Mouse (Mus musculus) forebrain, embryonic 14.5 days (tissue): Measurements from ENCODE around the gene Atp13a3. TPM values are rescaled to one million over a fixed set of nuclear protein-coding genes. Genes with fewer than 3 reads are reported as not detected.
"Not testable (repeated sequence)": the region's sequence is repeated elsewhere in the genome, so short reads cannot be mapped to it uniquely, and the experiment has no call there.

ENCODE experiments used
- ATAC-seq: fragments of 200-750 bp; cut with Nextera tagmentation; 2 replicates; pipeline ENCODE4 v1.8.0; 2017; ENCODE audit warnings: mild to moderate bottlenecking, moderate library complexity
- DNase-seq: peaks from one replicate; pipeline ENCODE4 v3.0.0-alpha.2; 2015; ENCODE audit warnings: low spot score
- H3K27ac ChIP-seq: fragments of 300-500 bp; sonication (generic); 2 replicates; pipeline ENCODE4 v1.5.1; 2014; ENCODE audit warnings: low read depth, mild to moderate bottlenecking, control low read depth, low read length, moderate library complexity
- H3K27me3 ChIP-seq: fragments of 300-500 bp; sonication (generic); replicated peaks from 2 replicates; pipeline ENCODE4 v1.6.1; 2014; ENCODE audit warnings: low read length, control low read depth, mixed read lengths; ENCODE audit not compliant: control insufficient read depth, insufficient read depth
- H3K36me3 ChIP-seq: fragments of 300-500 bp; sonication (generic); 2 replicates; pipeline ENCODE4 v1.6.1; 2014; ENCODE audit warnings: low read length, control low read depth; ENCODE audit not compliant: control insufficient read depth, insufficient read depth
- H3K4me1 ChIP-seq: fragments of 300-500 bp; sonication (generic); 2 replicates; pipeline ENCODE4 v1.6.1; 2014; ENCODE audit warnings: antibody characterized with exemption, low read length, control low read depth; ENCODE audit not compliant: control insufficient read depth, insufficient read depth
- H3K4me2 ChIP-seq: fragments of 300-500 bp; sonication (generic); 2 replicates; pipeline ENCODE4 v1.6.1; 2014; ENCODE audit warnings: mild to moderate bottlenecking, control low read depth, low read length
- H3K4me3 ChIP-seq: fragments of 300-500 bp; sonication (generic); 2 replicates; pipeline ENCODE4 v1.5.1; 2014; ENCODE audit warnings: low read depth, low read length, control low read depth
- H3K9ac ChIP-seq: fragments of 300-500 bp; sonication (generic); 2 replicates; pipeline ENCODE4 v1.6.1; 2014; ENCODE audit warnings: mild to moderate bottlenecking, low read length, control low read depth, moderate library complexity
- H3K9me3 ChIP-seq: fragments of 300-500 bp; sonication (generic); replicated peaks from 2 replicates; pipeline ENCODE4 v1.6.1; 2016; ENCODE audit warnings: low read length, control low read depth, mixed read lengths; ENCODE audit not compliant: control insufficient read depth
- WGBS: fragments of 180-500 bp; shearing (Covaris S2); extraction: QIAGEN DNeasy Blood & Tissue Kit; methylation state at CpG from one replicate; pipeline ENCODE4 v1.1.7; 2014; 5-methylcytosine and 5-hydroxymethylcytosine counted together
- polyA plus RNA-seq: library from polyadenylated mRNA; unstranded; fragments of >200 nt; fragmentation: Nextera tagmentation; extraction: Ambion mirVana; gene quantifications from 2 replicates; pipeline ENCODE4 v1.2.1, GENCODE M21; 2014

Gene Atp13a3
- polyA plus RNA-seq = 7.3 and 7.4 TPM in 2 replicates

DNA sequence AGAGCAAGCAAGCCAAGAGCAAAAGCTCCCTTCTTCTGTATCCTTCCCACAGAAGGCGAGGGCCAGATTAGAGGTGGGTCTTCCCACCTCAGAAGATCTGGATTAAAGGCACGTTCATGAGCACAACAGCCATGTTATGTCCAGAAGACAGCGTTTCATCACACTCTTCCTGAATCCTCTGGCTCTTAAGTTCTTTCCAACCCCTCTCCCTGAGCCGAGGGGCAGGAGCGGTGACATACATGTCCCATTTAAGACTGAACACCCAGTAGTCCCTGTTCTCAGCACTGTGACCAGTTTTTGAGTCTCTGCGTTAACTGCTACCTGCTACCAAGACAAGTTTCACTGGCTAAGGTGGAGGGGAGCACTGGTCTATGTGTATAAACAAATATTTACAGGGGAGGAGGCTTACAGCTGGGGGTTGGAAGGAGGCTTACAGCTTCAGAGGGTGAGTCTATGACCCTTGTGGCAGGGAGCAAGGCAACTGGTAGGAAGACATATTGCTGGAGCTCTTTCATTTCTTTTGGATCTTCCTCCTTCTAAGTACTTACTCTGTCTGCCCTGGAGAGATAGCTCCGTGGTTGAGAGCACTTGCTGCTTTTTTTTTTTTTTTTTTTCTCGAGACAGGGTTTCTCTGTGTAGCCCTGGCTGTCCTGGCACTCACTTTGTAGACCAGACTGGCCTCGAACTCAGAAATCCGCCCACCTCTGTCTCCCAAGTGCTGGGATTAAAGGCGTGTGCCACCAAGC lies at the start of gene Atp13a3:
Gene Atp13a3 (minus strand): TSS at position 51 of the 746 bp plus-strand sequence.
- no peak within 1 kb of the TSS for H3K9ac ChIP-seq
- no peaks in the 10 kb centered on the region for H3K9me3 ChIP-seq
- H3K4me1 ChIP-seq = no peaks in the 10 kb centered on the region
- no peak for ATAC-seq
- H3K27me3 ChIP-seq = no peaks in the 10 kb centered on the region
- no peak within 1 kb of the TSS for H3K4me3 ChIP-seq
- H3K27ac ChIP-seq = no peak within 1 kb of the TSS
- 81% methylated on average over 11 of the region's 11 CpGs for WGBS
- no peak for DNase-seq
- no peaks in the 10 kb centered on the region for H3K36me3 ChIP-seq
- H3K4me2 ChIP-seq = no peak within 1 kb of the TSS

DNA sequence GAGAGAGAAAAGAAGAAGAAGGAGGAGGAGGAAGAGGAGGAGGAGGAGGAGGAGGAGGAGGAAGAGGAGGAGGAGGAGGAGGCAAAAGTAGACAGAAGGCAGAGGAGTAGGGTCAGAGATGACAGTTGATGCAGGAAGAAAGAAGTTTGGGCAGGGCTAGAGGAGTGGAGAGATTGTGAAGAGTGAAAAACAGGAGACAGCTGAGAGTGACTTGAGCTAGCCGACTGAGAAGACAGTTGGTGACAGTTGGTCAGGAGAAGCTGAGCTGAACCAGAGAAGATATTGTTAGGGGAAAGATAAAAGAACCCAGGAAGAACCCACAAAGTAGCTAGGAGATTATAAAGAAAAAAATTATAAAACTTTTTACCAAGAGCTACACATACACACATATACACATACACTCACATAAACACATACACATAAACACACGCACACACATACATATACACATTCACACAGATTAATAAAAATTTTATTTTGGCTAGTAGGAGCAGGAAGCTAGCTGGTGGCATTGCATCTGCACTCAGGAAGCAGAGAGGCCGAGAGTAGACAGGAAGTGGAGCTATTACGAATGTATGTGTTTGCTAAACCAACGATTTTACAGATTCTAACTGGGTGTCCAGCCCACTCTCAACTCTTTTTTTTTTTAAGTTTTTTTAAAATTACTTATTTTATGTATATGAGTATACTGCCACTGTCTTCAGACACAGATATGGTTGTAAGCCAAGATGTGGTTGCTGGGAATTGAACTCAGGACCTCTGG lies 47.6 kb upstream of the Atp13a3 start:
- Histone ChIP-seq H3K27me3 (no peaks in the 10 kb centered on the region), H3K9me3 (no peaks in the 10 kb centered on the region), H3K9ac (no peak overlapping the region), H3K36me3 (no peaks in the 10 kb centered on the region), H3K27ac (no peak overlapping the region), H3K4me2 (no peak overlapping the region), H3K4me3 (no peak overlapping the region), H3K4me1 (no peaks in the 10 kb centered on the region)
- DNase-seq (no peak), ATAC-seq (no peak)
- WGBS = 89% methylated on average over 5 of the region's 5 CpGs

DNA sequence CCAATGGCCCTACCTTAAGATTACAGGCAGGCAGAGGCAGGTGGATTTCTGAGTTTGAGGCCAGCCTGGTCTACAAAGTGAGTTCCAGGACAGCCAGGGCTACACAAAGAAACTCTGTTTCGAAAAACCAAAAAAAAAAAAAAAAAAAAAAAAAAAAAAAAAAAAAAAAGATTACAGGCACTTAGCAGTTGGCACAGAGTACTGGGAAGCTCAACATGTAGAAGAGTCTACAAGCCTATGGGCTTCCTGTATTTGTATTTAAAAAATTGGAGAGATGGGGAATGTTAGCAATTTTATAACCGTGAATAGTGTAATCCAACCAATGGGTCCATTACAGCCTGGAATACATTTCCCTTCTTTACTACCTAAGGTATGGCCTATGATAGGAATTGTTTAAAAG lies 45.4 kb upstream of the Atp13a3 start:
- ATAC-seq, H3K4me3 ChIP-seq: not testable (repeated sequence)
- WGBS = 95% methylated on average over 2 of the region's 2 CpGs

GRCm38 (mm10) chr16:30449017-30449416 lies 43.2 kb upstream of the Atp13a3 start:
- H3K4me1 ChIP-seq = no peaks in the 10 kb centered on the region
- H3K9ac ChIP-seq = no peak overlapping the region
- H3K27me3 ChIP-seq = no peaks in the 10 kb centered on the region
- H3K4me3 ChIP-seq = no peak overlapping the region
- no peak overlapping the region for H3K27ac ChIP-seq
- no peak for DNase-seq
- H3K9me3 ChIP-seq = no peaks in the 10 kb centered on the region
- ATAC-seq = no peak
- H3K36me3 ChIP-seq = no peaks in the 10 kb centered on the region
- 88% methylated on average over 1 of the region's 1 CpGs for WGBS
- no peak overlapping the region for H3K4me2 ChIP-seq

More for the DNA sequence above, 45.4 kb upstream of the Atp13a3 start:
- not testable (repeated sequence) for H3K36me3 ChIP-seq, H3K27me3 ChIP-seq, H3K4me1 ChIP-seq, H3K27ac ChIP-seq, H3K9me3 ChIP-seq, DNase-seq, H3K4me2 ChIP-seq, H3K9ac ChIP-seq

DNA sequence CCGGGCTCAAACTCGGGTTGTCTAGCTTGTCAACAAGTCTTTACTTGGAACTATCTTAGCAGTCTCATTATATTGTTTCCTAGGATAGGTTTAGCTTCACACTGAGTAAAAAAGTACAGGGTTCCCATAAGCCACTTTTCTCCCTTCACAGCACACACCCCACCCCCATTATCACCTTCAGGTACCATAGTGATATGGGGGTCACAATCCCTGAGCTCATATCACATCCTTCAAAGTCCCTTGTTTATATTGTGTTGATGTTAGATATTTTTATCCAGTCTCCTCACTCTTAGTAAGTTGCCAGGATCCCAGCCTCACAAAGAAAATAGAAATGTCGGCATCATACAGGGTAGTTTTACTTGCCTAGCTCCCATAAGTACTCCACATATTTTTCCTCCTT lies 42.4 kb upstream of the Atp13a3 start:
- 81% methylated on average over 3 of the region's 3 CpGs for WGBS
- DNase-seq = no peak
- no peak for ATAC-seq
- Histone ChIP-seq H3K36me3 (no peaks in the 10 kb centered on the region), H3K4me3 (no peak overlapping the region), H3K4me1 (no peaks in the 10 kb centered on the region; the same call in 1 of the 2 replicates), H3K9ac (no peak overlapping the region), H3K4me2 (no peak overlapping the region), H3K27ac (no peak overlapping the region), H3K27me3 (no peaks in the 10 kb centered on the region), H3K9me3 (no peaks in the 10 kb centered on the region)

DNA sequence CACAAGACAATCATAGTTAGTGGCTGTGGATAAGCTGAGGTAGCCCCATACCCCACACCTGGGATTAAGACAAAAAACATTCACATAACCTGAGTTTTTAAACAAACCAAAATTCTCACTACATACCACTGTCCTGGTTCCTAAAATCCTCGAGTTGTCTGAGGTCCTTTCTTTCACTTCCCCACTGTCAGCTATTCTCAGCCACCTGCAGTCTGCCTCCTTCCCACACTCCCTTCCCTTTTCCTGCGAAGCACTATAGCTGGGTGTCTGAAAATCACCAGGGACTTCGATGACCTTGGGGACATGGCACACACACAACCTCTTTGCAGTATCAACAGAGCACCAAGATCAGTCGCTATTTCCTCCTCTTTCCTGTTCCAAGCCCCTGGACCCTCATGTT lies 41.9 kb upstream of the Atp13a3 start:
- DNase-seq (no peak), ATAC-seq (no peak)
- no peak overlapping the region for H3K27ac ChIP-seq
- H3K9ac ChIP-seq = no peak overlapping the region
- no peaks in the 10 kb centered on the region for H3K27me3 ChIP-seq
- no peak overlapping the region for H3K4me2 ChIP-seq
- H3K36me3 ChIP-seq = no peaks in the 10 kb centered on the region
- 77% methylated on average over 4 of the region's 4 CpGs for whole genome bisulfite sequencing
- no peak overlapping the region for H3K4me3 ChIP-seq
- H3K9me3 ChIP-seq = no peaks in the 10 kb centered on the region
- H3K4me1 ChIP-seq = no peaks in the 10 kb centered on the region; the same call in 1 of the 2 replicates

DNA sequence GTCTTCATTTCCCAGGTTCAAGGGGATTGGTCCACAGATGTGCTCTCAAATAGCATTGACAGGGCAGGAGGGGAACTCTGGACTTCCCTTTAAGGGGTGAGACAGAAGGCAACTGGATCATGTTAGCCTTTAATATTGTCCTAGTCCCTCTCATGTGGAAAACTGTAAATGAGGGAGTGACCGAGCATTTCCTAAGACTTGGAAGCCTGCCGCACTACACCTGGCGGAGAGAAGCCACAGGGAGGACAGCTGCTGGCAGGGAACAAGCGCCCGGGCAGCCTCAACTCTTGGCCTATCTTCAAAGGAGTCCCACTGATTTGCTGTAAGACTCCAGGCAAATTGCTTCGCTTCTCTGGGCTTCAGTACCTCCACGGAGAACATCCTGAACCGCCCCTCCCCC lies 37.6 kb upstream of the Atp13a3 start:
- no peak overlapping the region for H3K9ac ChIP-seq
- no peak for ATAC-seq
- H3K27me3 ChIP-seq = no peaks in the 10 kb centered on the region
- H3K4me2 ChIP-seq = no peak overlapping the region
- WGBS = 34% methylated on average over 8 of the region's 8 CpGs
- DNase-seq = peak; percentile 18
- H3K27ac ChIP-seq = no peak overlapping the region
- no peaks in the 10 kb centered on the region; the same call in 1 of the 2 replicates for H3K4me1 ChIP-seq
- H3K36me3 ChIP-seq = no peaks in the 10 kb centered on the region
- H3K4me3 ChIP-seq = no peak overlapping the region
- no peaks in the 10 kb centered on the region for H3K9me3 ChIP-seq

GRCm38 (mm10) chr16:30442451-30442850 lies 36.7 kb upstream of the Atp13a3 start:
- Histone ChIP-seq H3K9me3 (no peaks in the 10 kb centered on the region), H3K4me1 (no peaks in the 10 kb centered on the region; the same call in 1 of the 2 replicates), H3K27me3 (no peaks in the 10 kb centered on the region), H3K4me3 (no peak overlapping the region), H3K9ac (no peak overlapping the region), H3K36me3 (no peaks in the 10 kb centered on the region), H3K4me2 (no peak overlapping the region), H3K27ac (no peak overlapping the region)
- ATAC-seq = no peak
- 91% methylated on average over 2 of the region's 2 CpGs for WGBS
- DNase-seq = no peak

DNA sequence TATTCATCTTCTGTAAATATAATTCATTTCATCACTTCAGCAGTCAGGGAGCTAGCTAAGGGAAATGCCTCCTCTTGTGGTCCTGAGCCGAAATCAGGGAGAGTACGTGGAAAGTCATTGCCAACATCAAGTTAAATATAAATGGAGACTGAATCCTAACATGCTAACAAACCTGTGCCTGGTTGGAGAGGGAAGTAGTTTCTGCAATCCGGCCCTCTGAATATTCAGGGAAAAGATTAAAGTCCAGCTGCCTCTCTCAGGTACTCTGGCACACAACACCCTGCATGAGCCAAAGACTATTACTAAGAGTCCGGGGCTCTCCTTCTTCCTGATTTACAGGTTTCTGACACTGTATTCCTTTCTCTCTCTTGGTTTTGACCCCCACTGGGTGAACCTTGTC lies 35.6 kb upstream of the Atp13a3 start:
- DNase-seq = no peak
- no peaks in the 10 kb centered on the region; the same call in 1 of the 2 replicates for H3K4me1 ChIP-seq
- no peaks in the 10 kb centered on the region for H3K9me3 ChIP-seq
- H3K36me3 ChIP-seq = no peaks in the 10 kb centered on the region
- no peak overlapping the region for H3K9ac ChIP-seq
- no peak overlapping the region for H3K4me3 ChIP-seq
- 89% methylated on average over 4 of the region's 4 CpGs for WGBS
- H3K27ac ChIP-seq = no peak overlapping the region
- ATAC-seq = no peak
- H3K4me2 ChIP-seq = no peak overlapping the region
- H3K27me3 ChIP-seq = no peaks in the 10 kb centered on the region
